Mouse (Mus musculus) heart, embryonic 11.5 days (tissue): ENCODE data around the gene Lurap1l. TPM values are rescaled to one million over a fixed set of nuclear protein-coding genes. Genes with fewer than 3 reads are reported as not detected.

ENCODE experiments used
- ATAC-seq: fragments of 200-750 bp; cut with Nextera tagmentation; replicated peaks from 2 replicates; pipeline ENCODE4 v1.8.0; 2017; ENCODE audit warnings: moderate library complexity; ENCODE audit not compliant: insufficient number of reproducible peaks, low FRiP score, low TSS enrichment
- H3K27ac ChIP-seq: fragments of 300-500 bp; sonication (generic); 2 replicates; pipeline ENCODE4 v1.5.1; 2014; ENCODE audit warnings: mild to moderate bottlenecking, low read depth, low read length
- H3K27me3 ChIP-seq: fragments of 300-500 bp; sonication (generic); 2 replicates; pipeline ENCODE4 v1.6.1; 2014; ENCODE audit warnings: mild to moderate bottlenecking, low read length, mixed read lengths; ENCODE audit not compliant: control insufficient read depth, insufficient read depth
- H3K36me3 ChIP-seq: fragments of 300-500 bp; sonication (generic); 2 replicates; pipeline ENCODE4 v1.6.1; 2014; ENCODE audit warnings: mild to moderate bottlenecking, low read length, moderate library complexity, mixed read lengths; ENCODE audit not compliant: control insufficient read depth, insufficient read depth
- H3K4me1 ChIP-seq: fragments of 300-500 bp; sonication (generic); 2 replicates; pipeline ENCODE4 v1.6.1; 2014; ENCODE audit warnings: low read length; ENCODE audit not compliant: control insufficient read depth, insufficient read depth
- H3K4me2 ChIP-seq: fragments of 300-500 bp; sonication (generic); 2 replicates; pipeline ENCODE4 v1.6.1; 2014; ENCODE audit warnings: mild to moderate bottlenecking, moderate library complexity
- H3K4me3 ChIP-seq: fragments of 300-500 bp; sonication (generic); 2 replicates; pipeline ENCODE4 v1.5.1; 2014; ENCODE audit warnings: low read depth, low read length
- H3K9ac ChIP-seq: fragments of 300-500 bp; sonication (generic); 2 replicates; pipeline ENCODE4 v1.6.1; 2014; ENCODE audit warnings: mild to moderate bottlenecking, low read depth, low read length, moderate library complexity
- H3K9me3 ChIP-seq: fragments of 300-500 bp; sonication (generic); replicated peaks from 2 replicates; pipeline ENCODE4 v1.6.1; 2016; ENCODE audit warnings: low read length; ENCODE audit not compliant: control insufficient read depth
- WGBS: fragments of 180-500 bp; shearing (Covaris S2); extraction: QIAGEN DNeasy Blood & Tissue Kit; methylation state at CpG from one replicate; pipeline ENCODE4 v1.1.7; 2014; ENCODE audit not compliant: insufficient replicate concordance; 5-methylcytosine and 5-hydroxymethylcytosine counted together
- polyA plus RNA-seq: library from polyadenylated mRNA; unstranded; fragments of >200 nt; fragmentation: Nextera tagmentation; extraction: Ambion mirVana; gene quantifications from 2 replicates; pipeline ENCODE4 v1.2.1, GENCODE M21; 2014

The Lurap1l gene
- polyA plus RNA-seq, 1 experiment from 2014 or later, result 2.5 TPM

- Histone ChIP-seq H3K4me1 (no peaks in the 10 kb centered on the region), H3K4me2 (no peak overlapping the region), H3K27ac (no peak overlapping the region), H3K4me3 (no peak overlapping the region), H3K9ac (no peak overlapping the region), H3K9me3 (no peaks in the 10 kb centered on the region), H3K36me3 (no peaks in the 10 kb centered on the region), H3K27me3 (no peaks in the 10 kb centered on the region)
- no peak for ATAC-seq
- 51% methylated on average over 4 of the region's 4 CpGs for WGBS
Observed at GRCm38 (mm10) chr4:80875055-80875454, 35.4 kb upstream of the Lurap1l start.

GRCm38 (mm10) chr4:80881996-80882599 is 28.3 kb upstream of the Lurap1l start:
- ATAC-seq, result no peak
- WGBS, result 84% methylated on average over 1 of the region's 1 CpGs
- H3K4me3 ChIP-seq, result no peak overlapping the region

GRCm38 (mm10) chr4:80886631-80887030 is 23.8 kb upstream of the Lurap1l start:
- H3K36me3 ChIP-seq, result no peaks in the 10 kb centered on the region
- H3K9ac ChIP-seq, result no peak overlapping the region
- no peaks in the 10 kb centered on the region for H3K4me1 ChIP-seq
- no peaks in the 10 kb centered on the region for H3K27me3 ChIP-seq
- no peaks in the 10 kb centered on the region for H3K9me3 ChIP-seq
- ATAC-seq, result no peak
- no peak overlapping the region for H3K27ac ChIP-seq
- 65% methylated on average over 4 of the region's 4 CpGs for WGBS
- no peak overlapping the region for H3K4me3 ChIP-seq
- no peak overlapping the region for H3K4me2 ChIP-seq

More at GRCm38 (mm10) chr4:80881996-80882599, 28.3 kb upstream of the Lurap1l start:
- H3K9ac ChIP-seq, result no peak overlapping the region
- H3K9me3 ChIP-seq, result no peaks in the 10 kb centered on the region
- H3K36me3 ChIP-seq, result no peaks in the 10 kb centered on the region
- no peaks in the 10 kb centered on the region for H3K27me3 ChIP-seq
- no peaks in the 10 kb centered on the region for H3K4me1 ChIP-seq
- H3K4me2 ChIP-seq, result no peak overlapping the region
- no peak overlapping the region for H3K27ac ChIP-seq

- Histone ChIP-seq H3K9me3 (no peaks in the 10 kb centered on the region), H3K27me3 (no peaks in the 10 kb centered on the region), H3K4me3 (no peak overlapping the region), H3K36me3 (no peaks in the 10 kb centered on the region), H3K4me1 (no peaks in the 10 kb centered on the region), H3K4me2 (no peak overlapping the region), H3K9ac (no peak overlapping the region), H3K27ac (no peak overlapping the region)
- 76% methylated on average over 6 of the region's 6 CpGs for WGBS
- ATAC-seq, result no peak
Observed at GRCm38 (mm10) chr4:80891004-80891403, 19.4 kb upstream of the Lurap1l start.

GRCm38 (mm10) chr4:80895278-80895894 is 15.1 kb upstream of the Lurap1l start:
- H3K27ac ChIP-seq, result no peak overlapping the region
- no peaks in the 10 kb centered on the region for H3K4me1 ChIP-seq
- 61% methylated on average over 4 of the region's 4 CpGs for WGBS
- H3K4me3 ChIP-seq, result no peak overlapping the region
- no peaks in the 10 kb centered on the region for H3K9me3 ChIP-seq
- H3K9ac ChIP-seq, result no peak overlapping the region
- H3K4me2 ChIP-seq, result no peak overlapping the region
- H3K27me3 ChIP-seq, result no peaks in the 10 kb centered on the region
- H3K36me3 ChIP-seq, result no peaks in the 10 kb centered on the region
- no peak for ATAC-seq

GRCm38 (mm10) chr4:80906726-80907125 is 3.7 kb upstream of the Lurap1l start:
- H3K4me1 ChIP-seq, result no peaks in the 10 kb centered on the region
- WGBS, result 68% methylated on average over 3 of the region's 3 CpGs
- no peak for ATAC-seq
- H3K4me2 ChIP-seq, result no peak overlapping the region
- no peak overlapping the region for H3K9ac ChIP-seq
- no peaks in the 10 kb centered on the region for H3K9me3 ChIP-seq
- no peaks in the 10 kb centered on the region for H3K27me3 ChIP-seq
- H3K36me3 ChIP-seq, result no peaks in the 10 kb centered on the region
- no peak overlapping the region for H3K27ac ChIP-seq
- H3K4me3 ChIP-seq, result no peak overlapping the region

GRCm38 (mm10) chr4:80907973-80908372 is 2.5 kb upstream of the Lurap1l start:
- no peak overlapping the region for H3K4me3 ChIP-seq
- H3K9ac ChIP-seq, result no peak overlapping the region
- H3K4me2 ChIP-seq, result no peak overlapping the region
- no peaks in the 10 kb centered on the region for H3K9me3 ChIP-seq
- H3K27me3 ChIP-seq, result no peaks in the 10 kb centered on the region
- H3K27ac ChIP-seq, result no peak overlapping the region
- no peaks in the 10 kb centered on the region for H3K36me3 ChIP-seq
- no peaks in the 10 kb centered on the region for H3K4me1 ChIP-seq
- 70% methylated on average over 5 of the region's 5 CpGs for WGBS
- no peak for ATAC-seq

- no peak for ATAC-seq
- Histone ChIP-seq H3K9me3 (no peaks in the 10 kb centered on the region), H3K4me2 (no peak overlapping the region), H3K9ac (no peak overlapping the region), H3K4me1 (no peaks in the 10 kb centered on the region), H3K27ac (no peak overlapping the region), H3K27me3 (no peaks in the 10 kb centered on the region), H3K4me3 (no peak overlapping the region), H3K36me3 (no peaks in the 10 kb centered on the region)
- WGBS, result 83% methylated on average over 4 of the region's 4 CpGs
Observed at GRCm38 (mm10) chr4:80908902-80909301, 1.5 kb upstream of the Lurap1l start.
